Mouse (Mus musculus) gastrocnemius, postnatal 4 days (tissue): ENCODE measurements around the gene Mcpt8. TPM values are rescaled to one million over a fixed set of nuclear protein-coding genes. Genes with fewer than 3 reads are reported as not detected.
"Not testable (repeated sequence)": the region's sequence is repeated elsewhere in the genome, so short reads cannot be mapped to it uniquely, and the experiment has no call there.

Experiments
- DNase-seq, 2 experiments: peaks; one replicate each; pipeline ENCODE4 v3.0.0; 2021 to 2022; ENCODE audit warnings: low spot score in 2 of 2, mixed read lengths in 2 of 2
- long read RNA-seq, 2 experiments: library from polyadenylated mRNA; stranded (forward); transcript quantifications; one replicate each; pipeline ENCODE4 v2.0.0; 2021
- total RNA-seq, 2 experiments: library from RNA; stranded (reverse); gene quantifications; 2 replicates each; pipeline ENCODE4 v1.2.3; 2021

Gene Mcpt8
- not detected for total RNA-seq
- long read RNA-seq, experiment 1: 0 reads
- long read RNA-seq, experiment 2: 0 reads

DNA sequence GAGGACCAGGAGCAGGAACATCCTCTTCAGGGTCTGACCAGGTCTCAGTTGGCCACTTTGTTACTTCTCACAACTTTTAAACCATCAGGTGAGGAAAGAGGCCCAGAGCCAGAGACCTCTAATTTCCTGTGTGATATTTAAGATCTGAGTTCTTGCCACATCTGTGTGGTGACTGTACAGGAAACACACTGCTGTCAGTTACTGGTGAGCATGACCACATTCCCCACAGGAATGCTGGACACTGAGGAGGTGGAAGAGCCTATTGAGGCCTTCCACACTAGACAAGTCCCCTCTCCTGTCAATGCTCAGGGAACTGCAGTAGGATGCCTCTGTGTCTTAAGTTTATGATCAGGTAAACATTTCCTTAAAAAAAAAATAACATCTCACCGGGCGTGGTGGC lies at the start of gene Mcpt8:
TSS of gene Mcpt8 (minus strand) at position 107 of the 400 bp plus-strand sequence.
- no peak for DNase-seq

DNA sequence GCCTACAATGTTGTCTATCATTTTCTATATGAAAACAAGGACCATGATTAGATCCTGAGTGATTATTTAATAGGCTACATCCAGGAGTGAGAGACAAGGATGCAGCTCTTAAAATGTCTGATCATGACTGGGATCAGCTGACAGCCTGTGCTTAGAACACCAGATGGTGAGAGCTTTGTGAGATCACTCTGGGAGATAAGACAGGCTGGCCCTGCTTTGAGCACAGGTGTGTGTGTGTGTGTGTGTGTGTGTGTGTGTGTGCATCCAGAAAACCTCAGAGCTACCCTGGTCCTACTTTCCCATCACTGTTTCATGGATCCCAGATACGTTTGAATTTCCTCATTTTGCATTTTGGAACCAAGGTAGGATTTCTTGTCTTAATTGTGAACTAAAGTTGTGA lies 48.6 kb upstream of the Mcpt8 start:
- not testable (repeated sequence) for DNase-seq

DNA sequence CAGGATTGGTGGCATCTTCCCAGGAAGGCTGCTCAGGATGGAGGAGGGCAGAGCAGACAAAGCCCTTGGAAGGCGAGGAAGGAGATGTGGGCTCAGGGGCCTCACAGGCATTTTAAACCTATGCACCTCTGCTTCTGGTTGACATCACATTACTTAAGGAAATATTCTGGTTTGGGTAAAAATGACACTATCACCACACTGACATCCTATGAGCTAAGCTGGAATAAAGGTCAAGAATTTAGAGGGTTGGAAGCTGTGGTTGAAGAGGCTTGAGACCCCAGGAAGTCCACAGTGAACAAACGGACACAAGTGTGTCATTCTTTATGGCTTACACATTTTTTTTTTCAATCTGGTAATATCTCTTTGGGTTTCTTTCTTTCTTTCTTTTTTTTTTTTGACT lies 47.4 kb upstream of the Mcpt8 start, which contains the start of gene Gzmd:
TSS of gene Gzmd (minus strand) at position 101 of the 400 bp plus-strand sequence.
- not testable (repeated sequence) for DNase-seq

DNA sequence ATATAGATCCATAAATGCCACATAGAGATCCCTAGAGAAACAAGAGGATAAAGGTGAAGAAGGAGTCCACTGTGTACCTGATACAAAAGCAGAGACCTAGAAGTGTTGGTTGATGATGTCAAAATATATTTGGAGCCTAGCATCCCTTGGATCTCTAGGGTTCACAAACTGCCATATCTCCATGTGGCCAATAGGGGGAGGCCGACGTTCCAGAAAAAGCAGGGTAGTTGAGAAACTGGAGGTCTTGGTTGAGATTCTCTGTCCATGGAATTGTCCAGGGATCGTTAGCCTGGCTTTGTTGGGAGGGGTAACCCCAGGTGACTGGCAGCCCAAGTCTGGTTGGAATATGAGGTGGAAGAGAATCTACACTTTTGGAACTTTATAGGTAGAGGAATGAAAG lies 43.3 kb upstream of the Mcpt8 start:
- DNase-seq: no peak

DNA sequence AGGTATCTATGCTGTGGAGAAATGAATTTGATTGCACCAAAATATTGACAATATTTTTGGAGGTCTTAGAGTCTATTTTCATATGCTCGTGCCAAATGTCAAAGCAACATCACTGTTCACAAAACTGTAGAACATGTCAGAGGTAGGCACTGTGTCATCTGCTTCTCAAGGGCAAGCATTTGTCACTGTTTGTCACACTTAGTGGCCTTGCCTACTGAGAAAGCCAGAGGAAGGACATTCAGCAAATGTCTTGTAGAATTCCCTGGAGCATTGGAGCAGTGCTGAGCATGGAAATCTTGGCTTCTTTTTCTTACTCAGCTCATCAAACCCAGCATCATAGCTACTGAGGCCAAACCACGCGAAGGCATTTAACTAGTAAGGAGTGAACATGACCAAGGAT lies 38.4 kb upstream of the Mcpt8 start:
- no peak for DNase-seq

DNA sequence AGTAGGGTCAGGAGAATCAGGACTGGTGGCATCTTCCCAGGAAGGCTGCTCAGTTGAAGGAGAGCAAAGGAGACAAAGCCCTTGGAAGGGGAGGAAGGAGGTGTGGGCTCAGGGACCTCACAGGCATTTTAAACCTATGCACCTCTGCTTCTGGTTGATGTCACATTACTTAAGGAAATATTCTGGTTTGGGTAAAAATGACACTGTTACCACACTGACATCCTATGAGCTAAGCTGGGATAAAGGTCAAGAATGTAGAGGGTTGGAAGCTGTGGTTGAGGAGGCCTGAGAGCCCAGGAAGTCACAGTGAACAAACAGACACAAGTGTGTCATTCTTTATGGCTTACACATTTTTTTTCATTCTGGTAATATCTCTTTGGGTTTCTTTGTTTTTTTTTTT lies 35.5 kb upstream of the Mcpt8 start, which contains the start of gene Gzme:
TSS of gene Gzme (minus strand) at position 101 of the 400 bp plus-strand sequence.
- peak in 1 of 2 experiments; percentile 0 for DNase-seq

DNA sequence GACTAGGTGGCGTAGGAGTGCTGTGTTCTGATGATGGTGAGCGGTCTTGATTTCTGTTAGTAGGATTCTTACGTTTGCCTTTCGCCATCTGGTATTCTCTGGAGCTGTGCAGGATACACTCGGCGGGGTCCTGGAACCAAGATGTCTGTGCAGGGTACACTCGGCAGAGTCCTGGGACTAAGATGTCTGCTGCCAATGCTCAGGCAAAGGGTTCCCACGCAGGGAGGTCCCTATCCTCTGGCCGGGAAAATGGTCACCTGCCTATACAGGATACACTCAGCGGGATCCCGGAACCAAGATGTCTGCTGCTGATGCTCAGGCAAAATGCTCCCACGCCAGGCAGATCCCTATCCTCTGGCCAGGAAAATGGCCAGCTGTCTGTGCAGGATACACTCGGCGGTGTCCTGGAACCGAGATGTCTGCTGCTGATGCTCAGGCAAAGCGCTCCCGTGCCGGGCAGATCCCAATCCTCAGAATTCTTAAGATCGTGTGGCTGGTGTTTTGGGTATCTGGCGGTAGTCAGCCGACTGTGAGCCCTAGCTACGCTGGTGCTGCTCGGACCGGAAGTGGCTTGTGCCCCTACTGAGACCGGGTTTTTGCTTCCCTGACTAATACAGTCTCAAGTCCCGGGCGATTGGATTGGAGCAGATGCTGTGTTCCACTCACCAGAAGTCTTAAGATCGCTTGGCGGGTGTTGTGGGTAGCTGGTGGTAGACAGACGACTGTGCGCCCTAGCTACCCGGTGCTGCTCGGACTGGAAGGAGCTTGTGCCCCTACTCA lies 30.6 kb upstream of the Mcpt8 start:
- DNase-seq: not testable (repeated sequence)

DNA sequence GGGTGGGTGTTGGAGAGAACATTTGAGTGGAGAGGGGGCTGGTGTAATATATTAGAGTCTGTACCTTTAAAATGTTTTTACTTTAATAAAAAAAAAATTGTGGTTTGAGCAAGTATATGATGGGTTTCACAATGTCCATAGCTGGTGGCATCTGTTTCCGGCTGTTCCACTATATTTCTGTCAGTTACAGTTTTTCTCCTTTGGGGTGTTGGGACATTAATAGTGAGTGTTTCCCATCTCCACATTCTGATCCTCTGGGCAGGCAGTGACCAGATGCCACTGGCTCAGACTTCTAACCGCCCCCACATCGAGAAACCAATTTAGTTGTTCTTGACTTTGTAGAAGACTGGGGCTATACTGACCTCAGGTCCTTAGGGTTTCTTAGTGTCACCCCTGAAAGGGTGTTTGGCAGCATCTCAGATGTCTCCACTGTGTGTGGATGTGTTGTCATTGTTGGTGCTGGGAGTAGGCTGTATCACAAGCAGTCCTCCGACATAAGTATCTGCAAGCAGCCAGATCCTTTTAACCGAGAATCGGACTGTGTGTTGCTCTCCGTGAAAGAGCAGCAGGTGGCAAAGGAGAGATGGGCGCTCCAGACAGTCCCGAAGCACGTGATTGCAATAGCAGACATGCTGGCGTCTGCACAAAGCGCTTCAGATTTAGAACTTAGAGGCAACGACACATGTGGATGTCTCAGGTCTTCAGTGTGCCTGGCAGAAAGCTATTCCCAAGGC lies 20.5 kb upstream of the Mcpt8 start:
- no peak for DNase-seq

DNA sequence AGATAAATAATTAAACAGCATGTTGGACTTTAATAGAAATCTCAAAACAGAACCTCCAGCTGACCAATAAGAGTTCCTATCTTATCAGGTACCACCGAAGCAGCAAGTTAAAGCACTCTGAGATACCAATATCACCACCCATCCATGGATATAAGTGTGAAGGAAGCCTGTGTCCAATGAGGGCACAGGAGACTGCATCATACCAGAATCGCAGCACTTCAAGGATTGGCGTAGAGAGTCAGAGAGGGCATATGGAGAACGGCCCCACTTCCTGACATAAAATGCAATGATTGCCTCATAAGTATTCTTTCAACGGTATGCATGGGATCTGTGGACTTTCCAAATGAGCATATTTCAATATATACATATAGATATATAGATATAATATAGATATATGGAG lies 19.9 kb upstream of the Mcpt8 start:
- no peak for DNase-seq

DNA sequence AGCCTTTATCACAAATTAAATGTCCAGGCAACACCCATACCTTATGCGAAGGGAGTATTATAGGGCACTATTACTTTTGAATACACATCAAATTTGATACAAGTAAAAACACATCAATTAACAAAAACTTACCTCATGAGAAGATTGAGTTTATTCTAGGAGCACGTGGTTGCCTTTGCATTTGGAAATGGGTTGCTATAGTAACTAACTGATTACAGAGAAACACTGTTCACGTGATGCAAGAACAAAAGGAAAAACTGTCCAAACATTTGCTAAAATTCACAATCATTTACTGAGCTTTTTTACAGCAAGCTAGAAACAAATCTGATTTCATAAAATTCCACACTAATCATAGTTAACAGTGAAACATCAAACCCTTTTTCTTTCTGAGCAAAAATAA lies 18.4 kb upstream of the Mcpt8 start:
- no peak for DNase-seq

DNA sequence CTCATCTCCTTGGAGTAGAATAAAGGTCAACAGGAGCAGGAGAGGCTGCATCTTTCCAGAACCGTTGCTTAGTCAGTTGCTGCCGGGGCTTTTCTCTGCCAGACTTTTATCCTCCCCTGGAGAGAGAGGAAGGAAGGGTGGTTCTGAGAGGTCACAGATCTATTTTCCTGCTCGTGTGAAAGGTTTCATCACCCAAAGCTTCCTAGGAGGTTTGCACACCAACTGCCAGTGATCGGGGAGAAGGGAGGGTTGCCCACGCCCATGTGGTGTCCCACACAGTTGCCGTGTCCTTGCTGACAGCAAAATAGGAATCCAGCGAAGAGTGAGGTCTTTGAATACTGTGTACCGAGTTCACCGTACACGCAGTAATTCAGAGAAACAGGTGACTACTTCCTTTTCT lies 17.3 kb upstream of the Mcpt8 start, which contains the start of gene Ctsg:
TSS of gene Ctsg (minus strand) at position 189 of the 400 bp plus-strand sequence.
- DNase-seq: no peak

DNA sequence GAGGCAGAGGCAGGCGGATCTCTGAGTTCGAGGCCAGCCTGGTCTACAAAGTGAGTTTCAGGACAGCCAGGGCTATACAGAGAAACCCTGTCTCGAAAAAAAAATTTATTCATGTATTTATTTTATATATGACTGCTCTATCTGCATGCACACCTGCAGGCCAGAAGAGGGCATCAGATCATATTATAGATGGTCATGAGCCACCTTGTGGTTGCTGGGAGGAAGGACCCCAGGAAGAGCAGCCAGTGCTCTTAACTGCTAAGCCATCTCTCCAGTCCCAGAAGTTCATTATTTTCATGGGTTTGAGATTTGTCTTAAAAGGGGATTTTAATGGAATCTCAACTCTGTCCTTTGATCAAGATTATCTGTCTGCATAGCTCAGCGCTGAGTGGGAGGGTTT lies 13.9 kb upstream of the Mcpt8 start:
- DNase-seq: no peak

DNA sequence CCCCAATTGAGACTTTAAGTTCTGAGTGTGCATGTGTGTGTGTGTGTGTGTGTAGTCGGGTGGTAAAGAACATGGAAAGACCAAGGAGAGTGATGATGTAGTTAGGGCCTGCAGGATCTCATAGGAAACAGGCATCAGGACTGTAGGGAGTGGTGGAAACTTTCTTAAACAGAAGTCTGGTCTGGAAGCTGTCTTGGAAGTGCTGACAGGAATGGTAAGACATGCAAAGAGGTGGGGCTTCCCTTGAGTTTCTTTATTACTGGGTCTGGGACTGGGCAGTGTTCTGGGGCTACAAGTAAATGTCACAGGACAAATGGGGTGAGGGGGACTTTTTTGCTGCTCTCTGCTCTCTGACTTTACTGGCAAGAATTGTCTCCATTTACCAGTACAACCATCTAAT lies 12.5 kb upstream of the Mcpt8 start:
- no peak for DNase-seq

DNA sequence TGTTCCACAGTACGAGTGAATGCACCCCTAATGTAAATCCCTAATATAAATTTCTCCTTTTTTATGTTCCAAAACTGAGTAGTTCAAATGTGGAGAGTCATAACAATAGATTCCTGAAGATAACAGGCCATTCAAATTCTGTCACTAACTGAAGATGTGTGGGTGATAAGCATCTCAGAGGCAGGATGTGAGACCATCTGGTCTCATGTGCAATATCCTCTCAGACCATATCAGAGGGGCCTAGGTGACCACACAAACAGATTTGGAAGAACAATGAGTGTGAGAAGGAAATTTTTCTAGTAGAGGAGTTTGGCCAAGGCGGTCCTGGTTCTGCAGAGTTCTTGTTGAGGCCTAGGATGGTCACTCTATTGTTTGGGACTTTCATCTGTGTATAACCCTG lies 8.3 kb upstream of the Mcpt8 start:
- DNase-seq: peak in 1 of 2 experiments; percentile 1

DNA sequence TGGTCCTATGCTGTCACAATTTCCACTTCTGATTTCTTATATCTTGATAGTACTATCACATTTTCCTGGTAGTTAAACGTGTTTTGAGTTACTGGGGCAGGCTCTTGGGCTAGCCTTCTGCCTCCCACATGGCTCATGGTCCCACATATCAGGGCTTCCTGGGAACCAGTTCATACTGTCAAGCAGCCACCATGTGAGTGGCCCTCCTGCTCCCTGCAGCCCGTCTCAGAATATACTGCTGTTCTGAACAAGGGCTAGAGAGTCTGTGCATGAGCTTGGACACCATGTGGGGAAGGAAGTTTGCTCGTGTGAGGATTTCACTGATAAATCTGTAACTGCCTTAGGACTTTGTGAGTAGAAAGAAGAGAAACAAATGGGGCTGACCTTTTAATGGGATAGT lies 1.6 kb upstream of the Mcpt8 start:
- DNase-seq: no peak

DNA sequence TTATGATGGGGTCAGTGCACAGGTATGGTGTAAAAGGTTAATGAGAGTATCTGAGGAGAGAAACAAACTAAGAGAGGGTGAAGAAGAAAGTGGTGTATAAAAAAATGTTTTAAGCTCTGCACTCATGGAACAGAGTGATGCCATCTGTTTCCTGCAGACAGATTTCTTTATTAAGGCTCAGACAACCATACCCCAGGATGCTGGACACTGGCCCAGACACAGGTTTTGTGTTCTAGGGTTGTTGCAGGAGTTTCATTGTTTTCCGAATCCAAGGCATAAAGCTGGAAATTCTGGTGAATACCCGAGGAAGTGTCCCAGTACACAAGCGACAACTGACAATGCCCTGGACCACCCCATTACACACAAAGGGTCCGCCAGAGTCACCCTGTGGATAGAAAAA lies 3.1 kb downstream of the Mcpt8 start:
- no peak for DNase-seq

DNA sequence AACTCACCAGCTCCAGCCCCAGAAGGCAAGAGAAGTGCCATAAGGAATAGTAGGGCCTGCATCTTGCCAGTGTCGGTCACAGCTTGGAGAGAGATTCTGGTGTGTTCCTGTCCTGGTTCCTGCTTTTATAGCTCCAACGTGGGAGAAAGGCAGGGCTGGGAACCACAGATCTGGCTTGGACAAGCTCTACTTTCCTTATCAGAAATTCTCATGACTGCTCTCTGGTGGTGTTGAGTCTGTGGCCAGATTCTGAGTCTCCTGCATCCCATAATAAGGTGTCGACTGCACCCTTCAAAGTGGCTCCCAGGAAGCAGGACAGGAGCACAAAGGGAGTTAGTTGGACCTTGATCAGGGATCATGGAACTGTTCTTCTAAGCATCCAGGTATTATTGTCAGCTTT lies 22.9 kb downstream of the Mcpt8 start, which contains the start of gene Mcpt4:
TSS of gene Mcpt4 (minus strand) at position 101 of the 400 bp plus-strand sequence.
- not testable (repeated sequence) for DNase-seq

DNA sequence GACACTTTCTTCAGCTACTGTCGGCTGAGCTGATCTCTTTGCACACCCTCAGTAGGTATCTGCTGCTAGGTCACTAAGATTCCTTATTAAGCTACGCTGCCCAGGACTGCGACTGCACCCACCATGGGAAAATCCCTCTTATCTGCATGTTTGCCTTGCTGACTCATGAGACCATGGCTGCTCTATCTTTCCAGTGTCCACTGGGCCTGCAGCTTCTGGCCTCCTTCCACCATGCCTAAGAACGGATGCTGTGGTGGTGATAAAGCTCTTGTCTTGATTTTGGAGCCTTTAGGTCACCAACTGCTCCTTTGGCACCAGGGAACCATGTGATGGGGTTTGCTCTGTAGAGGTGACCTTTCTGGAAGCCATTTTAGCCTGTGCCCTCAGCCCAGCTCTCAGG lies 27.4 kb downstream of the Mcpt8 start:
- DNase-seq: no peak

DNA sequence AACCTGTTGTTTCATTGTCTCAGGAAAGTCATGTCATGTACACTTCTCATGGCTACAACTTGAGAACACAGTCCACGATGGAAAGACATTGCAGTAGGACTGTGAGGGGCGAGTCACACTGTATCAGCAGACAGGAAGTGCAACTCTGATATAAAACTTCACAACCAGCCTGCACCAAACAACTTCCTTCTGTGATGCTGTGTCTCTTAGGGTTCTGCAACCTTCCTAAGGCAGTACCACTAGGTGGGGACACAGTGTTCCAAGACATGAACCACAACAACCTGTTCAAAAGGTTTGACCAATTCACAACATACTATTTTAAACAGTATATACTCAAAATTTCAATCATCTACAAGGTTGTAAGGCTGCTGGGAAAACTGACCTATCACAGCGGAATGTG lies 29.7 kb downstream of the Mcpt8 start:
- DNase-seq: no peak

DNA sequence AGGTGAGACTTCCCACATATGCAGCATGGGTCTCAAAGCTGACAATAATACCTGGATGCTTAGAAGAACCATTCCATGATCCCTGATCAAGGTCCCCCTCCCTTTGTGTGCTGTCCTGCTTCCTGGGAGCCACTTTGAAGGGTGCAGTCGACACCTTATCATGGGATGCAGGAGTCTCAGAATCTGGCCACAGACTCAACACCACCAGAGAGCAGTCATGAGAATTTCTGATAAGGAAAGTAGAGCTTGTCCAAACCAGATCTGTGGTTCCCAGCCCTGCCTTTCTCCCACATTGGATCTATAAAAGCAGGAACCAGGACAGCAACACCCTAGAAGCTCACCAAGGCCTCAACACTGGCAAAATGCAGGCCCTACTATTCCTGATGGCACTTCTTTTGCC lies 43.3 kb downstream of the Mcpt8 start, which contains the start of gene Mcpt2:
TSS of gene Mcpt2 (plus strand) at position 250 of the 400 bp plus-strand sequence.
- not testable (repeated sequence) for DNase-seq

DNA sequence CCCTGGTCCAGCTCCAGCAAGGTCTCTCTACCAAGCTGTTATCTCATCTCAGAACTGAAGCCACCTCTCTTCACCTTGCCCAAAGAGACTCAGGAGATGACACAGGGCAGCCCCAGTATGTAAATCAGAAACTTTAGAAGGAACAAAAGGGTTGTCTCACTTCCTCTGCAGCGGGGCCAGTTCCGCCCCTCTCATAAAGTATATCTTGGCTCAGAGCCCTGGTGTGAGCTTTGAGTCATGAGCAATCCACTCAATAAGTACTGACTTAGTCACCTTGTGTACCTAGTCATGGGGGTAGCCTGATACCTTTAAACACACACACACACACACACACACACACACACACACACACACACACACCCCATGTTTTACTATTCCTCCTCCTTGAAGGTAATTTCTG lies 50.6 kb downstream of the Mcpt8 start:
- DNase-seq: no peak
